ENCODE assay signal across 1 mouse cellular context in genomic region chr7:143021356-143022164, GRCm38 (mm10).
TF ChIP-seq lines count a peak whose summit lies in the region.

No protein-coding gene starts in this region.

TF ChIP-seq in MEL, 35 proteins besides CTCF, POLR2A, EP300 and RAD21:
- TF ChIP-seq MYB (IDR thresholded peaks at IDR 0.05; ENCODE audit: low read depth, low read length) (no peak), RCOR1 (IDR thresholded peaks at IDR 0.05; ENCODE audit: low read depth, low read length) (0 out of 2 replicates have a peak, but pooled peaks have one; percentile 3), MAX (IDR thresholded peaks at IDR 0.05; ENCODE audit: low read length) (peak; percentile 54; the same call in 1 of the 2 replicates), MAZ (IDR thresholded peaks at IDR 0.05; ENCODE audit: low read depth, low read length) (no peak), HCFC1 (IDR thresholded peaks at IDR 0.05; ENCODE audit: low read depth, low read length) (no peak), MYC (IDR thresholded peaks at IDR 0.05; ENCODE audit: low read depth, low read length) (peak; percentile 40; the same call in 1 of the 2 replicates), SIN3A (IDR thresholded peaks at IDR 0.05; ENCODE audit: low read length) (0 out of 2 replicates have a peak, but pooled peaks have one; percentile 25), POLR2AphosphoS2 (IDR thresholded peaks at IDR 0.05; ENCODE audit: low read length) (peak; percentile 64; the same call in 1 of the 2 replicates), NELFE (IDR thresholded peaks at IDR 0.05; ENCODE audit: low read depth, low read length) (no peak), USF2 (IDR thresholded peaks at IDR 0.05; ENCODE audit: borderline replicate concordance in 1 of 2, insufficient read depth in 1 of 2, low read depth in 1 of 2, low read length in 2 of 2) (no peak), USF1 (IDR thresholded peaks at IDR 0.05; ENCODE audit: low read depth, low read length) (no peak), ZMIZ1 (IDR thresholded peaks at IDR 0.05; ENCODE audit: low read depth, low read length) (no peak), MEF2A (IDR thresholded peaks at IDR 0.05; ENCODE audit: extremely low read depth, insufficient replicate concordance, low read depth, low read length, poor library complexity, severe bottlenecking) (no peak), ZNF384 (IDR thresholded peaks at IDR 0.05; ENCODE audit: low read depth, low read length) (no peak), CHD2 (IDR thresholded peaks at IDR 0.05; ENCODE audit: low read length) (no peak), MAFK (IDR thresholded peaks at IDR 0.05; ENCODE audit: borderline replicate concordance, low read depth, low read length) (no peak), SMC3 (IDR thresholded peaks at IDR 0.05; ENCODE audit: low read depth, low read length) (no peak), E2F4 (IDR thresholded peaks at IDR 0.05; ENCODE audit: borderline replicate concordance, low read depth, low read length) (no peak), ETS1 (IDR thresholded peaks at IDR 0.05; ENCODE audit: low read depth, low read length) (peak; percentile 40; the same call in 1 of the 2 replicates), TAL1 (IDR thresholded peaks at IDR 0.05; ENCODE audit: low read length) (no peak), NRF1 (IDR thresholded peaks at IDR 0.05; ENCODE audit: insufficient read depth, low read depth, low read length, poor library complexity, severe bottlenecking) (no peak), CHD1 (IDR thresholded peaks at IDR 0.05; ENCODE audit: low read depth, low read length) (no peak), TBP (IDR thresholded peaks at IDR 0.05; ENCODE audit: low read depth, low read length) (peak; percentile 38; the same call in 1 of the 2 replicates), MXI1 (IDR thresholded peaks at IDR 0.05; ENCODE audit: low read depth, low read length) (peak; percentile 59; the same call in 1 of the 2 replicates), ZKSCAN1 (IDR thresholded peaks at IDR 0.05; ENCODE audit: low read depth, low read length) (no peak), ELF1 (IDR thresholded peaks at IDR 0.05; ENCODE audit: low read depth, low read length) (no peak; the same call in 1 of the 2 replicates), TCF12 (IDR thresholded peaks at IDR 0.05; ENCODE audit: low read depth, low read length) (no peak), GABPA (IDR thresholded peaks at IDR 0.05; ENCODE audit: low read depth, low read length) (no peak), UBTF (IDR thresholded peaks at IDR 0.05; ENCODE audit: borderline replicate concordance, insufficient read depth, low read depth, low read length) (no peak), GATA1 (IDR thresholded peaks at IDR 0.05; ENCODE audit: low read depth, low read length) (no peak), JUND (IDR thresholded peaks at IDR 0.05; ENCODE audit: low read depth, low read length) (no peak)
TF ChIP-seq in MEL: peak in this region for 8.
